Mouse (Mus musculus) Muller cell, postnatal 12 days (primary cell): Measurements from ENCODE around the gene Lmo4.

Experiments used
- DNase-seq: peaks from one replicate; pipeline ENCODE4 v3.0.0-alpha.2; 2015; ENCODE audit errors: inconsistent ontology term

Lmo4 gene

DNA sequence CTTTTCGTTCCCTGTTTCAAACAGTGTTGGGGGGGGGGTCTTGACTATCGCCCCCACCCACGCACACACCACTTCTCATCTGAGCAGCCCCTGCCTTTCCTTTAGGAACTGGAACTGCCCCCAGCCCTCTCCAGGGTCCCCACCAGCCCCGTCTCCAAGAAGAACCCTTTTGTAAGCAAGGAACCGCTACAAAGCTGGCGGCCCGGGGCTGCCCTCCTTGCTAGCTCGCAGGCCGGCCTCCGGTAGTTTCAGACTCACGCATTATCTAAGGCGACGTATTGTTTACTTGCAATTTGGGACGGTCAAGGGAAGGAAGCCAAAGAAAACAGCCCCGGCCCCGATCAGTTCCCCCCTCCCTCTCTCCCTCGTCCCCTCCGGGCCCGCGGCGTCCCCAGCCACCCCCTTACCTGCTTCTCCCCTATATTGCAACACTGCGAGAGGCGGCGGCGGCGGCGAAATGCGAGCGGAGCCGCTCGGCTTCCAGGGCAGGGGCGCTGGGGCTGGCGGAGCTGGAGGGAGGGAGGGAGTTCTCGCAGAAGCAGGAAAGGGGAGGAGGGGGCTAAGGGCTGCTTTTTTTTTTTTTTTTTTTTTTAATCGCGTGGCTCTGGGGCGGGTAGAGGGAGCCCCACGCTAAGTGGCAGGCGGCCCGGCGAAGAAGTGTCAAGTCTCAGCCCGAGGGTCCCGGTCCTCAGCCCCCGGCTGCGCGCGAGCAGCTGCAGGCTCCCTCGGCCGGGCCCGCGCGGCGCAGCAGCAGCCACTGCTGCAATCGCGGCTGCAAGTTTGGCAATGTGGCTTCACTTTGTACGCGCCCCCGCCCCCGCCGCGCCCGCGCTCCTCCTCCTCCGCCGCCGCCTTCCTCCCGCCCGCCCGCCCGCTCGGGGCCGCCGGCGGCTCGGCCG is at the start of gene Lmo4:
Lmo4 (minus strand) TSS at position 808 of the 899 bp plus-strand sequence.
- DNase-seq = peak; percentile 90

DNA sequence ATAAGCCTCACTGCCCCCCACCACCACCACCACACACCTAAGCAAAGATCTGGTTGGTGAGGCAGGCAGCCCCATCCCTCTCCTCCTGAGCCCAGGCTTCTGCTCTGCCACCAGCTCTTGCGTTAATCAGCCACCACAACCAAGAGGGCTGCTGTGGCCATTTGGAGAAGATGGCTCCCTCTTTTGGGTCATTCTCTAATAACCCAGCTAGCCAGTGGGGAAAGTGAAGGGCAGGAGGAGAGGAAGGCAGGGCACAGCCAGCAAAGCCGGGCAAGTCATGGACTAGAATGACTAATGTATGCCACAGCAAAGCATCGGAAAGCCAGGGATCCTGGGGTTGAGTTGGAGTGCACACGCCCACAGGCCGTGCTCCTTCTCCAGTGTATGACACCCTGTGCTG is 49.3 kb upstream of the Lmo4 start:
- no peak for DNase-seq

DNA sequence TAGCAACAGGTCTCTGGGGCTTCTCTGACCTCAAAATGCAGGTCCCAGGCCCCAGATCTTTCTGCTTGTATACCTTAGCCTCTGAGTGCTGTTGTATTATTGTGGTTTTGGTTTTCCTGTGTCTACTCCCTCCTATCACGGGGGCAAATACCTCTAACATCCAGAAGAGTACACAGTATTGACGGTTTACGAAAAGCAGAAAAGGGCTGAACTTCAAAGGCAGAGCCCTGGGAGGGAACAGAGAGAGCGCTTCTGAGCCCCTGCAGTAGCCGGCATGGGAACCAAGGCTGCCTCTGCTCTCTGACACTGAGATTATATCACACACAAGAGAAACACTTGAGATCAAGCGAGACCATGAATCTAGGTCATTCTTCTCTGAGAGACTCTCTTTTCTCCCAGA is 48.0 kb upstream of the Lmo4 start:
- no peak for DNase-seq

DNA sequence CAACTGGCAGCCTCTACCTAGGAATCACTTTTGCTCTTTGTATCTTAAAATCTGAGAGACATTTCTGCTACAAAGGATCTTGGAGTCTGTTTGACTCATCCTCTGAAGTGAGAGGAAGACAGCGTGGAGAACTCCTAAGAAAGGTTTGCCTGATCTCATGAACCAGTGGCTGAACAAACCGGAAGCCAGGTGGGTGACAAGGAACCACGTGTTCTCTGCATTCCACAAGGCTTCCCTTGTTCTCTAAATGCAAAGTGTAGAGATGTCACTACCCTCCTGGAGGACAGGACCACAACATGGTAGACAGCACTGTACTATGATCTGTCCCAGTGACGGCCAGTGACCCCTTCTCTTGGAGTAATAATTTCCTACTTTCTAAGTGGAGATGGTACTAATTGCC is 47.1 kb upstream of the Lmo4 start:
- DNase-seq = no peak

DNA sequence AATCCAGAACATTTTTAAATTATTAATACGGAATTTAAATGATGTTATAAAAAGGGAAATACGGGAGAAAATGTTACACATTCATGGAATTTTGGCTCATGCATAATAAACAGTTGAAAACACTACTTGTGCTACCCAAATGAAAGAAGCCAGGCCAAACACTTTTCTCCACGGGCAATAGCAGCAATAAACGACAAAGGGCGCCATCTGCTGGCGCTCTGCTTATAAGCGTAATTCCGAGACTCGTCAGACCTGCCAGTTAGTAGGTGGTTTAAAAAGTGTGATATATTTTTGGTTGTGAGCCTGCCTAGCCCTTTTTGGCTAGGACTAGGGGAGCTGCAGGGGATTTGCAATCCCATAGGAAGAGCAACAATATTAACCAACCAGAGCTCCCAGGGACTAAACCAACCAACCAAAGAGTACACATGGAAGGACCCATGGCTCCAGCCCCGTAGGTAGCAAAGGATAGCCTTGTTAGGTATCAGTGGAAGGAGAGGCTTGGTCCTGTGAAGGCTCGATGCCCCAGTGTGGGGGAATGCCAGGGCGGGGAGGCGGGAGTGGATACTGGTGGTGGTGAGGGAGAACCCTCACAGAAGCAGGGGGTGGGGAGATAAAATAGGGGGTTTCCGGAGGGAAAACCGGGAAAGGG is 37.1 kb upstream of the Lmo4 start:
- DNase-seq = peak; percentile 57

DNA sequence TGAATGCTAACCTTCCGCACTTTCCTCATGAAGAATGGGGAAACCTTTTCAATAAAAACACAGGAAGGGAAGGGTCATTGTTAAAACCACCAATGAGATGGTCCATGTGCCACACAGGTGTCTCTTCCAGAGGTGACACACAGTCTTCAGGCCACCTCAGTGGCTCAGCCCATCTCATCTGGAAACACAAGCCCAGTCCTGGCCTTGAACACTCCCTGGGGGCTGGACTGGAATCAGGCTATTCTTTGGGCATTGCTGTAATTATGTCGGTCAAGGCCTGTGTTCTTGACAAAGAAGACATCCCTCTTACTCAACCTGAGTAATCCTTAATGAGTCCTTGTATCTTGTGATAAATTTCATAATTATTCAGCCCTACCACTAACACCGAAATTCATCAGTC is 36.1 kb upstream of the Lmo4 start:
- DNase-seq = no peak

DNA sequence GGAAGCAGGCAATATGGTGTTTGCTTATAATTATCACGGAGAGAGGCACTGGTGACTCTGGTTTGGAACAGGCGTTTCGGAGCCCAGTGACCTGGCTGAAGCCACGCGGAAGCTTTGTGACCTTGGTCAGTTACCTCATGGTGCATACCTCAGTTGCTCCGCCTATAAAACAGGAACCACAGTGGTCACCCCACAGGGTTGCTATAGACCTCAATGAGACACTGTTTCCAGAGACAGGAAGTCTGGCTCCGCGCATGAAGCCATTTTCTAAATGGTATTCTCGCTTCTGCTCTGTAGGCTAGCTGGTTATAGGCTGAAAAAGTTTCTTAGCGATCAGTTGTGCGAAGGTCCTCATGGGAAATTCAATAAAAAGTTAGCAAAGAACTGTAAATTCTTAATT is 33.5 kb upstream of the Lmo4 start:
- no peak for DNase-seq

DNA sequence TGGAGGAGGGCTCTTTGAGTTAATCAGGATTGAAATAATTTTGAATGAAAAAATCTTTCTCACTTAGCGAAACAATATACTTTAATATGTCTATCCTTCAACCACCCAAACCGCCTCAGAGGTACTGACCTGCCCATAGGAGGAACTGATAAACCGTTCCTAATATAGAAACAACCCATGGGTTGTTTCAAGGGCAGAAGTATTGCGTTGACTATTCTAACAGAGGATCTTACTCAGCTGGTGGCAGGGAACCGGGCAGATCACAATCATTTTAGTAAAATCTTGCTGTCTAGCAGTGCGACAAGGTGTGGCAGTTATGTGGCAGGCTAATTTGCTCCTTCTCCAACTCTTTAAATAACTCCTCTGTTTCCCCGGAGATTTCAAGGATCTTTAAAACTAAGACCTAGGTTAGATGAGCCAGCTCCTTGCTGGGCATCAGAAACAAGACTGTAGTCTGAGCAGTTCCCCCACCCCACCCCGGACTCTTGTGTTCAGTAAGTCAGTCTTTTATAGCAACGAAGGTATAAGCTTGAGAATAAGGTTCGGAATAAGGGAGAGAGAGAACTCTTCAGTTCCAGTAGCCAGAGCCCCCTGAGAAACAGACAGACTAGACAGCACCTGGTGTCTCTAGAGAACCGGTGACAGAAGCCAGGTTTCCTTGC is 27.5 kb upstream of the Lmo4 start:
- no peak for DNase-seq

DNA sequence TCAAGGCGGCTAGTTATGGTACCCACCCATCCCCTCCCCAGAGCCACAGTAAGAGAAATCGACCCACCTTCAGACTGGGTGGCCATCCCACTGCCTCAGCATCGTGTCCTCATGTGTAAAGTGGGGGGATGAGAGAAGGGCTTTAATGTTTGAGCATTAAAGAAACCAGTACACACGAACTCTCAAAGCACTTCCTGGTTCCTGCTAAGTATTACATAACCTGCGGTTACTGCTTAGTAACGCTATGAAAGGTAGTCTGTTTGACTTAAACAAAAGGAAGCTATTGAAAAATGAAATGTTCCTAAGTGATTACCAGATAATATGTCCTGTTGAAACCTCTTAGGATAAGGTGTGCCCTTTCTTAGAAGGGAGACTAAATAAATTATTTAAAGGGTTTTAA is 26.9 kb upstream of the Lmo4 start:
- DNase-seq = no peak

DNA sequence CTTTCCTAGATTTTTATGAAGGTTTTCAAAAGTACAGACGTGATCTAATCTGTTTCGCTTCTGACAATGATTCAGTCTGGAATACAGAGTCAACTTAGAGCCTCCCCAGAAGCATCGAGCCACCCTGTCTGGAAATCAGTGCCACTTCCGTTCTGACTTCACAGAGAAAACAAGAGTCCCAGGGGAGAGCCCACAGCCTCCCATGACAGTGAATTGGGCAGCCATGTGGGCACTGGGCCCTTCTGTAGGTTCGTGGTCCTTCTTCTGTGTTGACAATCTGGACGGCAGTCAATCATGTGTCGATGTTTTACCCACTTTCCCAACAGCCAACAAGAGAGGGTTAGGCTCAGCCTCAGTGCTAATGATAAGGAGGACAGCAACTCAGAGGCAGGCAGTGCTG is 26.4 kb upstream of the Lmo4 start:
- DNase-seq = no peak

DNA sequence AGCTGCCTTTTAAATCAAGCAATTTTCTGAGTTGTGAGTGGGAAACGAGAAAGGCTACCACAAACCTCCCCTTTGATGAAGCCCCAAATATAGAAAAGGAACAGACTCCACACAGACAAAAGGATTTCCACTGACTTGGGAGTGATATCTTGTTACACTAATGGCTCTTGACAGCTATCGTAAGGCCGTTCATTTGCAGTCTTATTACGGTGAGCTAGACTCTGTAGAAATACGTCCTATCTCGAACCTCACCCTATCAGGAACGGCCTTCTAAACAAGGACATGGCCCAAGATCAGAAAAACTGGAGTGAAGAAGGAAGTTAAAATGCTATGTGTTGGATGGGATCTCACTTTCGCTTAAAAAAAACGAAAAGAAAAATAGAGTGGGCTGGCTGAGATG is 25.0 kb upstream of the Lmo4 start:
- DNase-seq = peak; percentile 47

DNA sequence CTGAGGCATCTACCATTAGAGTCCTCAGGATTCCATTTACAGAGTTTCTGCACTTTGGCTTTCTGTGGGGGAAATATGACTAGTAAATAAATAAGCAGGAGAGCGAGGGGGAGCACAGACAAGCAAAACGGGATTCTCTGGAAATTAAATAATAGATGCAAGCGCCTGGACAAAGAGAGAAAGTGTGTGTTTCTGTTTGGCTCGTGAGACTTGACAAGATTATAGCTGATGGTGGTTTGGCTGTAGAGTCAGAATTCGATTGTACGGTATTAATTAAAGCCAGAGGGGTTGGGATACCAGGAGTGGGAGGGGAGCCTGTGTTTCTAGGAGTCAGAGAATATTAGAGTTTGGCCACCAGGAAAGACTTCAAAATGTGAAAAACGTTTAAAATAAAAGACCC is 24.3 kb upstream of the Lmo4 start:
- peak; percentile 66 for DNase-seq

DNA sequence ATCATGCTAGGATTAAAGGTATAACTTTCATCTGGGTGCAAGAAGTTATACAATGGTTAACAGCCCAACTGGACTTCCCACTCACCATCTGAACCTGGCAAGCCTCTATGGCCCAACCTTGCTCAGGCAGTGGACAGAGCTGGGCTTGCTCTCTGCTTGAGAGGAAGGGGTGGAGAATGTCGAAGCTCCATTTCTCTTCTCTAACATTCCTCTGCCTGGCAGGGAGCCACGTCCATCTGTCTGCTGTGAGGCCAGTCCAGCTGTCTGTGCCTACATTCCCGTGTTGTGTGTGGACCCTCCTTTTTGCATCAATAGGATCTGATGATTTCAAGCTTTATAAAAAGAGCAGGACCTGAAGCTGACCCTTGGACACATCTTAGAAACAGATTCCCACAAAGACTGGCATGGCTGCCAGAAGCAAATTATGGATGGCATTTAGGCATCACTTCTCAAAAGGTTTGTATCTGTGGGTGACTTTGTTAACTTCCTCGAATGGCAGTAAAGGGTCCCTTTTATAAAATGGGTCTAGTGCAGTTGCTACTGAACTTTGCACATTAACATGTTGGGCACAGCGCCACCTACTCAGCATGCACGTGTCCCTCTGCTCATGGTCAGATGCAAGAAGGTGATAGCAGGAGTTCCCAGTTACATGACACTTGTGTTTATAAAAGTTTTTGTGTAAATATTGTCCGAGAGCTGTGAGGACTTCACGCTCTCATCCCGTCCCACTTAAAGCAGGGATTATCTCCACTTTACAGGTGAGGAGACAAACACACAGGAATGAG is 20.6 kb upstream of the Lmo4 start:
- peak; percentile 34 for DNase-seq

DNA sequence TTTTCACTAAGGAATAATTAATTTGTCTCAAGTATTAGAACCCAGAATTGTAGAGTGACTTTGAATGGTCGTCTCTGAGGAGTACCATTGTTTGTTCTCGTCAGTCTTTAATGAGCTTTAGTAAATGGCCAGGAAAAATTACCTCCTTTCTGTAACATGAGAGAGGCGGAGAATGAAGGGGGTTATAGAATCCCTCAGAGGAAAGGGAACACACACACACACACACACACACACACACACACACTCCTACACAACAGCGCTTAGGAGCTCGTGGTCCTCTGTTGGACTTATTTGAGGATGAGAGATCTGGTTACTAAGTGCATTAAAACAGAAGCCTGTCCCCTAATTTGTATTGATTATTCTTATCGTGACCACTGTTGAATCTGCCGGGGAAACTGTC is 19.6 kb upstream of the Lmo4 start:
- no peak for DNase-seq

DNA sequence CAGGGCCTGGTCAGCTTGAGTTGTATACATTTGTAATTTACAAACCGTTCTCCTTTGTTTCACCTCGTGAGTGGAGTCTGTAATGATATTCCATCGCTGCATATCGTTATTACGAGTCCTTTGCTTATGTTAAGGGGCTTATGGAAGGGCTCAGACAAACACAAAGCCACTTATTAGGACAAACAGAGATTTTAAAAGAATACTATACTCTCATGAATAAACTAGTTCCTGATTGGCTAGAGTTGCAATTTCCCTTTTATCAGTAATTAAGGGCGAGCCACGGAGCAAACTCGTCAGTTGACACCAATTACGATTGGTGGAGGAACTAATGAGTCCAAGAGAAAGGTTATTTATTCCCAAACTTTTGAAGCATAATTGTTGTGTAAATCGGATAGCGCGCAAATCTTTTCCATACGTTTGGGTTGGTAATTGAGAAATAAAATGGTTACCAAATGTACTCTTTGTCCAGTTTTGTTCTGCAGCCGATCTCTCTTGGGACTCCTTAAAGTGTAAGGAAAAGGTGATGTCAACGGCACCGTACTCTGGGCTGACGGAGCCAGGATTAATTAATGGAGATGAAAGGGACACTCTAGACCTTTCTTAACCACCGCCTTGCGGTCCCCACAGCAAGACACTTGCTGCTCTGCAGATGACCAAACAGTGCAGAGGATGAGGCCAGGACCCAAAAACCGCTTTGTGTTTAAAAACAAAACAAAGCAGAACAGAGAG is 18.5 kb upstream of the Lmo4 start:
- DNase-seq = no peak

DNA sequence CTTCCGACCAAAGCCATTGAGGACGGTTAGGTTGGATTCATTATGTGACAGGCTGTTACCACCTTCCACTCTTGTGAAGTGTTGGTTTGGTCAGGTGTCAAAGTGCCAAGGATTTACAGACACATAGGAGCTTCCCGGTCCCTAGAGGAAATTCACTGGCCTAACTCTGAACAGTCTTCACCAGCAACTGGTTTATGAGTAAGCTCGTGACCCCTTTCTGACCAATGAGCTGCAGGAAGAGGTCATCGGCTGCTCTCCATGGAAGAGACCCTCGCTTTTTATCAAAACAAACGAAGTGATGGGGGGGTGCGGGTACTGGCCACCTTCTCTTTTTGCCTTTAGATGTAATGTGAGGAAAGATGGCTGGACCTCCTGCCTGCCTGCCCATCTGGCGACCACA is 17.4 kb upstream of the Lmo4 start:
- DNase-seq = no peak

DNA sequence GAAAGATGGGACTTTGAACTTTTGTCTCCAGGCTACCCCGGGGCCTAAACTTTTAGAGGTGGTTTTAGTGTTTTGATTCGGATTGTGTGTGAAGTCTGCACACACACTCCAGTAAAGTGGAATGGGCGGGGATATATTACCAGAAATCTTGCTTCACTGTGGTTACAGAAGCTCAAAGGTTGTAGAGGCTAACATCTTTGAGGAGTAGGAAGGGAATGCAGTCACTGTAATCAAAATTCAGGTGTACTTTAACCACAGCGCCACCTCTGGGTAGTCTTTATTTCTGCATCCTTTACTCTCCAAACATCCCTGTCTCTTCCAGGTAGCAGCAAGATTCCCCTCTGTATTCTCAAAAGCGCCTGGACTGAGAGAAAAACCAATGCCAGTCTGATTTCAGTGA is 2.5 kb upstream of the Lmo4 start:
- no peak for DNase-seq

DNA sequence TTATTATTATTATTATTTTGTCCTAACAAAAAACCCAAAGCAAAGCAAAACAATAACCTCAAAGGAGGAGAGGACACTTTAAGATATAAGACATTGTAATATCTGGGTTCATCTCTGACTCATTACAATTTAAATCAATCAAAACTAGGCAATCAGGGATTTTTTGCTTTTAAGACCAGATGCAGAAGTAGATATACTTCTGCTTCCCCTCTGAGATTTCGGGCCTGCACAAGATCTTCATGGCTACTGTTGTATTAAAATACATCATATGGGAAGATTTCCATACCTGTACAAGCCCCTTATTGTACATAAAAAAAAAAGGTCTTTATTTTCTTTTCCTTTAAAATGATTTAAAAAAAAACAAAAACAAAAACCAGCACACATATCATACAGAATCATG is 1.9 kb upstream of the Lmo4 start:
- DNase-seq = no peak

DNA sequence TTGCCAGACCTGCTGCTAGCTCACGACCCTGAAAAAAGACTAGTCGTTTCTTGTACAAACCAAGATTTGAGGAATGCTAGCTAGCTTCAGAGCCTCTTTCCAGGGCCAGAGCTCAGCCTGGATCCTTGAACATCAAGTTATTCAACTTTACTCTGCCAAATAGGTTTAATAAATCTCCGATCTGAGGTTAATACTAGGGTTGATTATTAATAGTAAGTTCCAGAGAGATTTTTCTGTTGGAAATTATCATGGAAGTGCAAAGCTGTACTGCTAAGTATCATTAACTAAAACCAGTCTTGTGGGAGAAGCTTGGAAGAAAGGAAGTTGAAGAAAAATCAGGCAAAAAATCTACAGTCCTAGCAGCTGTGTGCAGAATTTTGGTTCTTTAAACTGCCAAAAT is 1.2 kb upstream of the Lmo4 start:
- no peak for DNase-seq

DNA sequence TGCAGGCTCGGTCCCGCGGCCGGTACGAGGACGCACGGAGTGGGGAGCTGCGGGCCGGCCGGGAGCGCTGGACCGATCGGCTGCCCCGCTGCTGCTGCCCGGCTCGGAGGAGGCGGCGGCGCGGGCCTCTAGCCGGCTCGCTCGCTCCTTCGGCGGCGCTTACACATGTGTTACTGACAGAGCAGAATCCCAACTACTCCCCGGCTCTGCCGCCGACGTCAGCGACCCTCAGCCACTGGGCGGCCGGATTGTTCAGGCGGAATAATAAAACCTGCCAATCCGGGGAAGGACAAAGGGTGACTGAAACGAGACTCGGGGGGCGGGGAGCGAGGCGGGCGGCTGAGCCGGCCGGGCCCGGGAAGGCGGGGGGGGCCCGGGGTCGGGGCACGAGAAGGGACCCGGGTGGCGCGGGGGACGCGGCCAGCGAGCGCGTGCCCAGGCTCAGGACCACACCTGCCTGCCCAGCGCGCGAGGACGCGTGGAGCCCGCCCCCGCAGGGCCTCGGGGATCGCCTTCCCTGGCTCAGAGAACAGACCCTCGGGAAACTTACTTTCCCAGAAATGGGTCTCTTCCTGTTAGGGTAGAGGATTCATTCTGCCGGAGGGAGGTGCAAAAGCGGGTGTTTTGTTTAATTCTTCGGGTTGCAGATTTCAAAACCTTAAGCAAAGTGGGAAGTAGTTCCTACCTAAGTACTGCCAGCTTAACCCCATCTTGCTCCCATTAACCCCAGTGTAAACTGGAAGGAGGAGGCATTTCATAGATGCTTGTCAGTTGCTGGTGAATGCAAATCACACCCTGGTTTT is 532 bp upstream of the Lmo4 start:
- peak; percentile 97 for DNase-seq
